Mouse (Mus musculus) myocyte (in vitro differentiated cells): ENCODE measurements around the gene Bysl. TPM values are rescaled to one million over a fixed set of nuclear protein-coding genes. Genes with fewer than 3 reads are reported as not detected.

Experiments used
- H3K27me3 ChIP-seq: one replicate; pipeline ENCODE4 v1.6.1; 2011; ENCODE audit not compliant: control insufficient read depth, insufficient read depth, insufficient read length
- H3K36me3 ChIP-seq: one replicate; pipeline ENCODE4 v1.6.1; 2011; ENCODE audit not compliant: control insufficient read depth, insufficient read depth
- H3K4me2 ChIP-seq: one replicate; pipeline ENCODE4 v1.6.1; 2011; ENCODE audit warnings: low read depth, control low read depth
- H3K4me3 ChIP-seq: one replicate; pipeline ENCODE4 v1.5.1; 2011; ENCODE audit warnings: mild to moderate bottlenecking, control low read depth, moderate library complexity
- H3K79me2 ChIP-seq: one replicate; pipeline ENCODE4 v1.6.1; 2011; ENCODE audit not compliant: control insufficient read depth, insufficient read depth
- H3ac ChIP-seq: one replicate; pipeline ENCODE4 v1.6.1; 2011; ENCODE audit not compliant: control insufficient read depth, insufficient read length
- CEBPB ChIP-seq: IDR thresholded peaks from 2 replicates; pipeline ENCODE4 v1.6.1; 2011; ENCODE audit warnings: mild to moderate bottlenecking, moderate library complexity; ENCODE audit not compliant: poor library complexity, insufficient read depth, severe bottlenecking
- E2F4 ChIP-seq: IDR thresholded peaks from one replicate; pipeline ENCODE4 v1.6.1; 2011; ENCODE audit warnings: mild to moderate bottlenecking, control low read depth, moderate library complexity; ENCODE audit not compliant: insufficient read depth
- MAX ChIP-seq: IDR thresholded peaks from one replicate; pipeline ENCODE4 v1.6.1; 2011; ENCODE audit warnings: low read depth, mild to moderate bottlenecking, control low read depth
- MYOD1 ChIP-seq, 3 experiments: IDR thresholded peaks; one replicate each; pipeline ENCODE4 v1.6.1; 2011; ENCODE audit warnings: control low read depth in 2 of 3, low read depth in 2 of 3, mild to moderate bottlenecking in 2 of 3, moderate library complexity in 1 of 3; ENCODE audit not compliant: insufficient read length in 2 of 3, control insufficient read depth in 1 of 3
- MYOG ChIP-seq, 3 experiments: IDR thresholded peaks; one replicate each; pipeline ENCODE4 v1.6.1; 2011; ENCODE audit warnings: control low read depth in 2 of 3, low read depth in 2 of 3, mild to moderate bottlenecking in 2 of 3; ENCODE audit not compliant: insufficient read length in 2 of 3, control insufficient read depth in 1 of 3, insufficient read depth in 1 of 3
- POLR2A ChIP-seq: IDR thresholded peaks from one replicate; pipeline ENCODE4 v1.6.1; 2011; ENCODE audit warnings: low read depth, mild to moderate bottlenecking, control low read depth, moderate library complexity; ENCODE audit not compliant: insufficient read length
- POLR2AphosphoS2 ChIP-seq: IDR thresholded peaks from one replicate; pipeline ENCODE4 v1.6.1; 2011; ENCODE audit warnings: low read depth, control low read depth; ENCODE audit not compliant: insufficient read length
- REST ChIP-seq: IDR thresholded peaks from one replicate; pipeline ENCODE4 v1.6.1; 2011; ENCODE audit warnings: mild to moderate bottlenecking, control low read depth, moderate library complexity; ENCODE audit not compliant: insufficient read depth, insufficient read length
- SRF ChIP-seq: IDR thresholded peaks from one replicate; pipeline ENCODE4 v1.6.1; 2011; ENCODE audit warnings: low read depth; ENCODE audit not compliant: control insufficient read depth, insufficient read length
- TCF12 ChIP-seq: IDR thresholded peaks from one replicate; pipeline ENCODE4 v1.6.1; 2011; ENCODE audit warnings: mild to moderate bottlenecking, control low read depth; ENCODE audit not compliant: poor library complexity, insufficient read depth, severe bottlenecking
- TCF3 ChIP-seq: IDR thresholded peaks from one replicate; pipeline ENCODE4 v1.6.1; 2011; ENCODE audit warnings: low read depth, control low read depth; ENCODE audit not compliant: insufficient read length
- USF1 ChIP-seq: IDR thresholded peaks from one replicate; pipeline ENCODE4 v1.6.1; 2011; ENCODE audit warnings: low read depth, mild to moderate bottlenecking, control low read depth, moderate library complexity
- polyA plus RNA-seq: library from polyadenylated mRNA; unstranded; fragments of >200 nt; fragmentation: generic; extraction: Trizol; gene quantifications from one replicate; pipeline ENCODE4 v1.2.1, GENCODE M21; 2012; ENCODE audit warnings: missing spikeins

The Bysl gene
- polyA plus RNA-seq, 1 experiment, result 41.0 TPM

DNA sequence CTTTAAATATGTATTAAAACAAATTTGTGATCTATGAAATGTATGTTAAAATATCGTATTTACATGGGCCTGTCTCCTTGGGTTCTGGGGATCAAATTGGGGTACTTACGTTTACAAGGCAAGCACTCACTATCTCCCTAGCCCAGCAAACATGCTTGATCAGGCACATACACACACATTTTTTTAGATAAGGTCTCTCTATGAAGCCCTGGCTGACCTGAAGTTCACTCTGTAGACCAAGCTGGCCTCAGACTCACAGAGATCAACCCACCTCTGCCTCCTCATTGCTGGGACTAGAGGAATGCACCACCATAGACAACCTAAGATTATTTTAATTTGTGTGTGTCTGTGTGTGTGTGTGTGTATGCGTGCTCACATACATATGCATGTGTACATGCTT lies 42.9 kb downstream of the Bysl start:
- no peak for TF ChIP-seq POLR2AphosphoS2
- TF ChIP-seq E2F4, result no peak
- no peak for TF ChIP-seq MYOG (IDR thresholded peaks at IDR 0.05; ENCODE audit: control insufficient read depth in 1 of 3, insufficient read depth in 1 of 3, insufficient read length in 2 of 3, low read depth in 2 of 3)
- no peak for TF ChIP-seq MAX
- no peak for TF ChIP-seq REST
- no peak for TF ChIP-seq POLR2A
- TF ChIP-seq TCF12, result no peak
- TF ChIP-seq USF1, result no peak
- TF ChIP-seq TCF3, result no peak
- no peak for TF ChIP-seq SRF
- no peak for TF ChIP-seq CEBPB
- TF ChIP-seq MYOD1 (IDR thresholded peaks at IDR 0.05; ENCODE audit: control insufficient read depth in 1 of 3, insufficient read length in 2 of 3, low read depth in 2 of 3), result no peak
- Histone ChIP-seq H3K4me2 (no peak overlapping the region), H3K27me3 (no peaks in the 10 kb centered on the region)

DNA sequence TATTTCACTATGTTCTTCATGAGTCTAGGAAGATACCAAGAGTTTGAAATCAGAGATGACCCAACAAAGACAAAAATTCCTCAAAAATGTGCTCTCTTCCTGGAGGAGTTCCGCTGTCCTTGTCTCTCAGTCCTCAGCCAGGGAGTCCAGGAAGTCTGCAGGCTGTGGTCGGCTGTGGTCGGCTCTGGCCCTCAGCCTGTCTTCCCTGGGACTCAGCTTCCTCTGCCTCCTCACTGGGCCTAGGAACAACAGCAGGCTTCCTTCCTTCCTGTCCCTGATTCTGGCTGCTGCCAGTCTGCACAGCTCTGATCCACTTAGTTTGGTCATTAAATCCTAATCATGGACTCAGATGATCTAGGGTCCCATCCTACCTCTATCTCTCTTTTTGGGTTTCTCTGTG lies 44.0 kb downstream of the Bysl start:
- TF ChIP-seq E2F4 (no peak), MYOG (IDR thresholded peaks at IDR 0.05; ENCODE audit: control insufficient read depth in 1 of 3, insufficient read depth in 1 of 3, insufficient read length in 2 of 3, low read depth in 2 of 3) (no peak), CEBPB (no peak), MAX (no peak), MYOD1 (IDR thresholded peaks at IDR 0.05; ENCODE audit: control insufficient read depth in 1 of 3, insufficient read length in 2 of 3, low read depth in 2 of 3) (no peak)
- Histone ChIP-seq H3K79me2 (no peaks in the 10 kb centered on the region), H3K4me3 (no peak overlapping the region), H3K36me3 (no peaks in the 10 kb centered on the region), H3K4me2 (no peak overlapping the region), H3ac (no peak overlapping the region), H3K27me3 (no peaks in the 10 kb centered on the region)

More for the DNA sequence above, 42.9 kb downstream of the Bysl start:
- H3K79me2 ChIP-seq, result no peaks in the 10 kb centered on the region
- H3K36me3 ChIP-seq, result no peaks in the 10 kb centered on the region
- H3ac ChIP-seq, result no peak overlapping the region
- no peak overlapping the region for H3K4me3 ChIP-seq

DNA sequence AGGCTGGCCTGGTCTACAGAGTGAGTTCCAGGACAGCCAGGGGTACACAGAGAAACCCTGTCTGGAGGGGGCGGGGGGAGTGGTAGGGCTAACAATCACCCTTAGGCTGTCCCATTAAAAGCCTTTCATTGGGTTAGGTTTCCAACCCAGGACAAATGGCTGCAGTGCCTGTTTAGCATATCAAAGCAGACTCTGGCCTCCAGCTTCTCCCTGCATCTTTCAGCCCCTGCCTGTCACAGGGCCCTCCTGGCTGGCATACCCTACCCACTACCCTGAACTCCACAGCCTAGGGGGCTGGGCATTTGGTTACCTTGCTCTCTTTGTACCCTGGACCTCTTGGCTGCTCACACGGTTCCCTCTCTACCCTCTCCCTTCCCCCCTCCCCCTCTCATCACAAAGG lies 45.2 kb downstream of the Bysl start:
- TF ChIP-seq POLR2A, result no peak
- no peak for TF ChIP-seq MYOG (IDR thresholded peaks at IDR 0.05; ENCODE audit: control insufficient read depth in 1 of 3, insufficient read depth in 1 of 3, insufficient read length in 2 of 3, low read depth in 2 of 3)
- no peak for TF ChIP-seq POLR2AphosphoS2
- Histone ChIP-seq H3K4me3 (no peak overlapping the region), H3K27me3 (no peaks in the 10 kb centered on the region), H3ac (no peak overlapping the region), H3K79me2 (no peaks in the 10 kb centered on the region), H3K36me3 (no peaks in the 10 kb centered on the region), H3K4me2 (no peak overlapping the region)

DNA sequence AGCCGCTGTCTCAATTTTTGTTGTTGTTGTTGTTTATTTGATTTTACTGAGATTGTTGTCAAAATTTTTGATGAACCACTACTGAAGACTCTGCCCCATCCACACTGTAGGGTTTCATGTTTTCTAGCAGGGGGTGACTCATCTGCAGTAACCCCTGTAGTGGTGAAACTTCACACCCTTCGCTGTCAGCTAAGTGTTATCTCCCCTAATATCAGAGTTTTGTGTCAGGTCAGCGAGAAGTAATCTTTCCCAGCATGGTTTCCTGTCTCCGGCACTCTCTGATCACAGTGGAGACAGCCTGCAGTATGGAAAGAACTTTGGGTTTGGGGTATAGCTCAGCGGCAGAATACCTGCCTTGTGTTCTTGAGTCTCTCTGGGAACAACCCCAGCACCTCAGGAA lies 46.7 kb downstream of the Bysl start:
- Histone ChIP-seq H3K27me3 (no peaks in the 10 kb centered on the region), H3K4me2 (no peak overlapping the region)
- TF ChIP-seq MYOD1 (IDR thresholded peaks at IDR 0.05; ENCODE audit: control insufficient read depth in 1 of 3, insufficient read length in 2 of 3, low read depth in 2 of 3), result no peak
- no peak for TF ChIP-seq MYOG (IDR thresholded peaks at IDR 0.05; ENCODE audit: control insufficient read depth in 1 of 3, insufficient read depth in 1 of 3, insufficient read length in 2 of 3, low read depth in 2 of 3)
- TF ChIP-seq TCF3, result no peak
- no peak for TF ChIP-seq CEBPB
- TF ChIP-seq REST, result no peak
- TF ChIP-seq POLR2AphosphoS2, result no peak
- no peak for TF ChIP-seq SRF
- TF ChIP-seq MAX, result no peak
- no peak for TF ChIP-seq TCF12
- no peak for TF ChIP-seq USF1
- no peak for TF ChIP-seq POLR2A
- TF ChIP-seq E2F4, result no peak

DNA sequence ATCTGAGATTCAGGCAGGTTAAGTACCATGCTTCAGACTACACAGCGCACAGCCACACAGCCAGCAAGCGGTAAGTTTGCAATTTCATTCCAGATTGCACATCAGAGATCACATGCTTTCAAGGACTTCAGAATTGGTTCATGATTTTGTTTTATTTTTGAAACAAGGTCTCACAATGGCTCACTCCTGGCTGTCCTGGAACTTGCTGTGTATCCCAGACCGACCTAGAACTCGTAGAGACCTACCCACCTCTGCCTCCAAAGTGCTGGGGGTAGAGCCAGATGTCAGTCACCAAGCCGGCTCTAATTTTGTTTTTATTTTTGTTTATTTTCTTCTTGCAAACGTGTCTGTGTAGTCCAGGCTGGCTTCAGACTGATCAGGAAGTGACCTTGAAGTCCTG lies 48.4 kb downstream of the Bysl start:
- no peaks in the 10 kb centered on the region for H3K27me3 ChIP-seq
- TF ChIP-seq POLR2A (no peak), REST (no peak), MYOD1 (IDR thresholded peaks at IDR 0.05; ENCODE audit: control insufficient read depth in 1 of 3, insufficient read length in 2 of 3, low read depth in 2 of 3) (no peak), TCF12 (no peak), TCF3 (no peak), E2F4 (no peak)
- no peak overlapping the region for H3K4me3 ChIP-seq
- no peaks in the 10 kb centered on the region for H3K79me2 ChIP-seq
- H3ac ChIP-seq, result no peak overlapping the region
- H3K4me2 ChIP-seq, result no peak overlapping the region
- no peaks in the 10 kb centered on the region for H3K36me3 ChIP-seq

More for the DNA sequence above, 46.7 kb downstream of the Bysl start:
- H3K4me3 ChIP-seq, result no peak overlapping the region
- H3ac ChIP-seq, result no peak overlapping the region
- no peaks in the 10 kb centered on the region for H3K36me3 ChIP-seq
- H3K79me2 ChIP-seq, result no peaks in the 10 kb centered on the region
